Mouse (Mus musculus) WW6 (cell line): ENCODE measurements around the gene Pgpep1.

Experiments used
- DNase-seq: peaks from one replicate; pipeline ENCODE4 v3.0.0-alpha.2; 2013; ENCODE audit warnings: low read depth, low spot score

The Pgpep1 gene

GRCm38 (mm10) chr8:70608749-70609367 is 51.3 kb downstream of the Pgpep1 start, which contains the start of gene Ssbp4:
Ssbp4 (minus strand) TSS chr8:70608872.
- DNase-seq, result no peak

GRCm38 (mm10) chr8:70607898-70608748 is 52.1 kb downstream of the Pgpep1 start:
- no peak for DNase-seq

GRCm38 (mm10) chr8:70607603-70607897 is 52.6 kb downstream of the Pgpep1 start:
- DNase-seq, result no peak

DNA sequence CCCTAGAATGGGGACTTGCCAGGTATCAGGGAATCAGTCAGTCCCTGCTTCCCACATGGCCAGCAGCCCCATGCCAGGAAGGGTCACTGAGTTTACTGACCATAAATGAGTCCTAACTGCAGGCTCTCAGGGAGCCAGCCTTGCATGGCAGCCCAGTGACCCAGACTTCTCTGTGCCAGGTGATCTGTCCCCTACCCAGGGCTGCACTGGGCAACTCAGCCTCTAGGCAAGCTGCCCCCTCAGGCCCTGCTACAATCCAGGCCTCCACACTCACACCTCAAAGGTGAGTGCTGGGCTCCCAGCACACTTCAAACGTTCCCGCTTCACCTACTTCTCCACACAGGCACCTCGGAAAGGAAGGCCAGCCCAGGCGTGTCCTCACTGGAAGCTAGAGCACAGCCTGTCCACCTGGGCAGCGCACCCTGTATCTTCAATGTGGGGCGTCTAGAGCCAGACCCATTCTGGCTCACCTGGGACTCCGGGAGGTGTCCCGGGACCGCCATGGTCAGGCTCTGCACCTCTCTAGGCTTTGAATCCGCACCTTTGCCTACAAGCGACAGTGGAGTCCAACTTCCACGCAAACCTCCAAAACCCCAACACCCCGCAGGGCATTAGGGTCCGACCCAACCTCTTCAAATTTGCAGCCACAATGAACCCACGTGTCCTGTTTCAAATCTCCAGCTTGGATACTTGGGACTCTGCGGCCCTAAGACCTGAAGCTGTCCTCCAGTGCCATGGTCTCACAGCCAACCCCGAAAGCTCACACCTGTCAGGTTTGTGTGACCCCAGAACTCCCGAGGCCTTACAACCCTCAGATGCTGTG is 53.2 kb downstream of the Pgpep1 start:
- DNase-seq, result no peak

DNA sequence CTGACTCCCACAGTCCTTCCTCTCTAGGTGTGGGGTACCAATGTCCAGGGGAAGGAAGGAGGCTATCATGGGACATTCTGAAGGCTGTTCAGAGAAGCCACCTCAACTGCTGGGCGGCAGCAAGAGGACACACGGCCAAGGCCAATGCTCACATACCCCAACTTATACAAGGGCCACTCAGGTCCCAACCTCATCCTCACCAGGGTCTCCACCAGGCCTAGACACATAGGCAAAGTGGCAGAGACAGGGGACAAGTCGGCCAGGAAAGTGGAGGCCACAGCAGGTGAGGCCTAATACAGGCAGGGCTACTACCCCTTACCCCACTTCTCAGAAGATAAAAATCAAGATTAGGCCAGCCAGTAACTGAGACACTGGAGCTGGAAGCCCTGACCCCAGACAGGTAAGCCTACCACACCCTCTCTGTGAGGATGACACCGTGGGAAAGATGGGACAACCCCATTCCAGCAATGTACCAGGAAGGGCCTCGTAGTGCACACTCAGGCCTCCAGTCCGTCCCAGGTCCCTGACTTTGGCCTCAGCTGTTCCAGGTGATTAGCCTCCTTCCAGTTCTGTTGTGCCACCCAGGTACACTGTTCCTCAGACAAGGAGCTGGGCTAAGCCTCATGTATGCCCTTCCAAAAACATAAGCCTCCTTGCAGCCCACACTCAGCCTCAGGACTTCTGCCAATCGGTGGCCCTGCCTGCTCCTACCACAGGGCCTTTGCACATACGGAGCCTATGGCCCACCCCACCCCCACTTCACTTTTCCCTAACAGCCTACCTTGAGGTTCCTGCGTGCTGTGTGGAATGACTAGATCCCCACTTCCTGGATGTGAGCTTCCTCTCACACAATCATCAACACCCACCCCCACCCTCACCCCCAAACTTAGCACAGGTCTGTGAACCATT is 54.1 kb downstream of the Pgpep1 start:
- DNase-seq, result no peak

DNA sequence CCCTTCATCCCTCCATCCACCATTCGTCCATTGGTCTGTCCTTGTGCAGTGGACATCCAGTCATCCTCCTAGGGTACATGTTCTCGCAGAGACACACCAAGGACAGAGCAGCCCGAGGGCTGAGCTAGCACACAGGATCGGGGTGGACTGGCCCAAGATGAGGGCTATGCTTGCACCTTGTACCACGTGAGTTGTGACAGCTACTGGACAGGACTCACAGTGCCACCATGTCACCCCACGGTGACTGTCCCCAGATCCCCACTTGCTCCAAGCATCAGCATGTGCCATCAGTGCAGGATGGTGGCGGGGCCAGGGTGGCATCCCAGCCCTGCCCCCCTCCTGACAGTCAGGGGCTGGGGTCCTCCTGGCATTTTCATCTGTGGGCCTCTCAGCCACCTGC is 55.6 kb downstream of the Pgpep1 start:
- DNase-seq, result no peak

GRCm38 (mm10) chr8:70602139-70602811 is 57.9 kb downstream of the Pgpep1 start:
- no peak for DNase-seq

DNA sequence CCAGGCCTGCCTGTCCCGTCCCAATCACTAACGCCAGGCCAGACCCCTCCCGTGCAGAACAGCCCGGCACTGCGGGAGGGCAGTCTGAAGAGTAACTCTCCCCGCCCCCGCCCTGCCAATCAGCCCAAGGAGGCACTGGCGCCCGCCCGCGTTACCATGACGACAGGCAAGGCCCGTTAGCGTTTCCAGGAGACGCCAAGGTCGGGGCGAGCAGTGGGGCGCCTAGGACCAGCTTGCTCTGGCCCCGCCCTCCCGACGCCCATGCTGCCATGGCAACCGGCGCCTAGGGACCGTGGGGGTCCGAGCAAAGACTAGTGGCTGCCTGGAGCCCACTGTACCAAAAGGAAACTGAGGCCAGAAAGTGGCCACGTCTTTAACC is 58.9 kb downstream of the Pgpep1 start:
- no peak for DNase-seq

- DNase-seq, result no peak
Measured at GRCm38 (mm10) chr8:70600473-70601270, 59.5 kb downstream of the Pgpep1 start.

DNA sequence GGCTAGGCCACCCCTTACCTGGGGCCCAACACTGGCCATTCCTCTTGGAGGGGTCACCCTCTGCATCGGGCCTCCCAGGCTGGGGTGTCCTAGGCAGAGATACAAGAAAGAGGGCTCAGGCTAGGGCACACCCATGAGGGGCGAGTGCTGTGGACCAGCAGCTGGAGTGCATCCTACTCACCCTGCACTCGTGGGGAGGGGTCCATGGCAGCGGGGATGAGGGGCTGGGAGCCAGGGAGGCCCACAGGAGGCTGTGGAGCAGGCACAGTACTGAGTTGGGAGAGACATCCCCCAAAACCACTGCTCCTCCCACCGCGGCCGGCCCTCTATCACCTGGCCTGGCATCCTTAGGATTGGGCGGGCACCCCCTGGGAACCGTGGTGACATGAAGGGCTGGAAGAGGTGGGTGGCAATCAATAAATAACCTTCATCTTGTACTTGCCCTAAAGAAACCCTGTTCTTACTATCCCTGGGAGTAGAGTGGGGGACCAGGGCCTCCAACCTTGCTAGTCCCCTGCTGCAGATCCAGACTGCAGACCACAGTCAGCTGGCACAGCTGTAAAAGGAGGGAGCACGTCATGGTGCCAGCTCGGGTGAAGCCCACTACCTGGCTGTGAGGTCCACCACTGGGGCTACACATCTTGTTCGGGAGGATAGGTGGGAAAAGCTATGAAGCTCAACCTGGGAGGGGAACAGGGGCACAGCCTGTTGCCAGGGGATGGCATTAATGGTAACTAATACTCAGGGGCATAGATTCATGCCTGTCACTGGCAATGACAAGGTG is 60.5 kb downstream of the Pgpep1 start:
- DNase-seq, result no peak

- no peak for DNase-seq
Measured at GRCm38 (mm10) chr8:70598722-70599121, 61.5 kb downstream of the Pgpep1 start.

GRCm38 (mm10) chr8:70598283-70598682 is 61.9 kb downstream of the Pgpep1 start:
- no peak for DNase-seq

DNA sequence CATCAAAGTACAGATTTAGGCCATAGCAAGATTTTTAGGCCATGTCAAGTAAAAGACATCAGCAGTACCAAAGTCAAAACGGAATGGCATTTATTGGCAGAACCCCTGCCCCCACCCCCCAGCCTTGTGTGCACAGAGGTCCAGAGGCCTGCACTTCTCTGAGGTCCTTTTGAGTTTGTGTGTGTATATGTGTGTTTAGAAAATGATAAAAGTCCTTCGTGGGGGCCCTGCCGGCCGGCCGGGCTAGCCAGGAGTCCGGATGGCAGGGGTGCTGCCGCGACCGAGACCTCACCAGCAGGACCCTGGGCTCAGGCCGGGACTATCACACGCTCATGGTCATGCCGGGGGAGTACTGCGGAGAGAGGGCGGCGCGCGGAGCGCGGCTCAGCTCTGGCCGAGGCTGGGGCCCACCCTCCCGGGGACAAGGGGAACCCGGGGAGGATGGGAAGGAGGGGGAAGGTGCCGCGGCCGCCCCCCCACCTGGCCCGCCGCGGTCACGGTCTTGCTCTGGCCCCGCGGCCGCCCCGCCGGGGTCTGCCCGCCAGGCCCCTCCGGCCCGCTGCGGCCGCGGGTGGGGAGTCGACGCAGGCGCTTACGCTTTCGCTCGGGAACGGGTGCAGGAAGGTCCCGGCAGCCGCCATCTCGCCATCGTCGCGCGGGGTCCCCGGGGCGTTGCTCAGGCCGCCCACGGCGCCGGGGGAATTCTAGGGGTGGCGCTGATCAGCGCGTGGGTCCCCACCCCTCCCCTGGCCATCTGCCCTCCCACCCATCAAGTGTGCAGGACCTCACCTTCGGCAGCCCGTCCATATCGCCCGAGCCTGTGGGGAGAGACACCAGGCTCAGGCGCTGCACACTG is 62.5 kb downstream of the Pgpep1 start:
- no peak for DNase-seq

- no peak for DNase-seq
Measured at GRCm38 (mm10) chr8:70596775-70597416, 63.3 kb downstream of the Pgpep1 start.
